Comparison of ENCODE assay signal across 24 mouse cellular contexts in the genomic region with DNA sequence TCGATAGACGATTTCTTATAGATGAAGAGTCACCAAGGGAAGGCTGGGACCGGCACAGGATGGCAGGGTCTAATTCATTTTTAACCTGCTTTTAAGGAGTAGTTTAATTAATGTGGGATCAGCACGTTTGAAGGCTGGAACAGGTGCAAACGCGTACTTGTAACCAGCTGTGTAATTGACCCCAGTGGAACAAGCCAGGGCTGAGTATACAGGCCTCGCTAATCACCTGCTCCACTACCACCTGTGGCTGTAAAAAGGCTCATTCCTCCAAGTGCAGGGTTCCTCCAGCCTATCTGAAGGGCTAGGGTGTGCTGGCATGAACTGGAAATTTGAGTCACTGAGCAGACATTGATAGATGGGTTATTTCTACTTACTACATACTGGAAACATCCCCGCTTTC.
DNase-seq lines count a peak whose midpoint lies in the region; ATAC-seq and TF ChIP-seq lines count a peak whose summit lies in the region.
"Had no signal": no experiment of that assay in that cellular context is flagged by ENCODE, and none has a peak within 500 bp of the region (broad histone marks: within the 10 kb centered on the region; RNA-seq: fewer than 3 reads in every experiment).

No protein-coding gene starts in this region.

- no peaks in the 10 kb centered on the region for H3K36me3 ChIP-seq in hindbrain, embryonic 13.5 days
- H3K36me3 ChIP-seq in hindbrain, embryonic 12.5 days: no peaks in the 10 kb centered on the region
- no peaks in the 10 kb centered on the region for H3K36me3 ChIP-seq in limb, embryonic 11.5 days (ENCODE audit: control insufficient read depth, insufficient read depth, low read length)
- H3K36me3 ChIP-seq in limb, embryonic 10.5 days: no peaks in the 10 kb centered on the region
- H3K36me3 ChIP-seq in thymus, adult 2 months (ENCODE audit: control insufficient read depth, insufficient read depth, low read length): no peaks in the 10 kb centered on the region
- H3K36me3 ChIP-seq: forebrain, embryonic 12.5 days; forebrain, embryonic 15.5 days; intestine, embryonic 15.5 days had no signal

- 65% methylated on average over 8 of the region's 8 CpGs for WGBS in hindbrain, embryonic 13.5 days
- WGBS in hindbrain, embryonic 12.5 days: 79% methylated on average over 8 of the region's 8 CpGs
- WGBS in limb, embryonic 11.5 days: 50% methylated on average over 8 of the region's 8 CpGs
- WGBS in limb, embryonic 10.5 days: 68% methylated on average over 8 of the region's 8 CpGs
- WGBS in thymus, adult 2 months: 90% methylated on average over 8 of the region's 8 CpGs

- no peaks in the 10 kb centered on the region for H3K9me3 ChIP-seq in hindbrain, embryonic 13.5 days
- no peaks in the 10 kb centered on the region for H3K9me3 ChIP-seq in hindbrain, embryonic 12.5 days (replicated peaks)
- H3K9me3 ChIP-seq in limb, embryonic 11.5 days (ENCODE audit: control insufficient read depth, low read length): no peaks in the 10 kb centered on the region
- H3K9me3 ChIP-seq in limb, embryonic 10.5 days (replicated peaks): no peaks in the 10 kb centered on the region
- H3K9me3 ChIP-seq: forebrain, embryonic 12.5 days; forebrain, embryonic 15.5 days; intestine, embryonic 15.5 days had no signal

- ATAC-seq in hindbrain, embryonic 13.5 days (ENCODE audit: low FRiP score): peak; percentile 49; the same call in 1 of the 2 replicates
- no peak for ATAC-seq in hindbrain, embryonic 12.5 days (ENCODE audit: low FRiP score)
- no peak for ATAC-seq in limb, embryonic 11.5 days (ENCODE audit: insufficient number of reproducible peaks, low FRiP score, low TSS enrichment, low read depth)
- ATAC-seq: CD4-positive, CD25-positive, alpha-beta regulatory T cell, adult 4 months; forebrain, embryonic 15.5 days; intestine, embryonic 15.5 days had no signal

- no peak overlapping the region for H3K9ac ChIP-seq in hindbrain, embryonic 13.5 days
- H3K9ac ChIP-seq in hindbrain, embryonic 12.5 days: no peak overlapping the region
- H3K9ac ChIP-seq in limb, embryonic 11.5 days (ENCODE audit: low read length): no peak overlapping the region
- H3K9ac ChIP-seq: forebrain, embryonic 12.5 days; forebrain, embryonic 15.5 days; hindbrain, embryonic 14.5 days; intestine, embryonic 15.5 days had no signal

- no peaks in the 10 kb centered on the region for H3K27me3 ChIP-seq in hindbrain, embryonic 13.5 days
- H3K27me3 ChIP-seq in hindbrain, embryonic 12.5 days: no peaks in the 10 kb centered on the region
- no peaks in the 10 kb centered on the region for H3K27me3 ChIP-seq in limb, embryonic 11.5 days (ENCODE audit: control insufficient read depth, insufficient read depth, low read length)
- H3K27me3 ChIP-seq in limb, embryonic 10.5 days (ENCODE audit: low read depth, poor library complexity, severe bottlenecking): no peaks in the 10 kb centered on the region
- H3K27me3 ChIP-seq in thymus, adult 2 months (ENCODE audit: control insufficient read depth, insufficient read depth, low read length): no peaks in the 10 kb centered on the region
- H3K27me3 ChIP-seq: forebrain, embryonic 12.5 days; forebrain, embryonic 15.5 days; intestine, embryonic 15.5 days had no signal

- TF ChIP-seq POLR2A in thymus, adult 2 months (IDR thresholded peaks at IDR 0.05; ENCODE audit: control insufficient read depth, extremely low read depth, insufficient read depth, low read length, poor library complexity): no peak

- peak; percentile 36 for DNase-seq in limb, embryonic 11.5 days (ENCODE audit: low spot score)
- no peak for DNase-seq in limb, embryonic 10.5 days (ENCODE audit: low spot score)
- peak; percentile 43 for DNase-seq in forelimb bud, embryonic 11.5 days (ENCODE audit: low read depth, low spot score)
- DNase-seq in thymus, adult 2 months: no peak
- DNase-seq: adrenal gland, adult 8-10 months; adrenal gland, postnatal 25 days; cerebellum, adult 11-12 months; cerebellum, adult 8-10 months; cerebellum, postnatal 10 days; cerebellum, postnatal 36 days; embryo, embryonic 11 days; gastrocnemius, postnatal 10 days; gastrocnemius, postnatal 36 days; heart, postnatal 36 days; kidney, adult 11 months had no signal

- no peak overlapping the region for H3K27ac ChIP-seq in hindbrain, embryonic 13.5 days
- H3K27ac ChIP-seq in hindbrain, embryonic 12.5 days: no peak overlapping the region
- no peak overlapping the region for H3K27ac ChIP-seq in limb, embryonic 11.5 days (replicated peaks; ENCODE audit: low read depth, low read length)
- no peak overlapping the region for H3K27ac ChIP-seq in limb, embryonic 10.5 days
- H3K27ac ChIP-seq in thymus, adult 2 months (ENCODE audit: control insufficient read depth, insufficient read depth, low read length): no peak overlapping the region
- H3K27ac ChIP-seq: forebrain, embryonic 12.5 days; forebrain, embryonic 15.5 days; hindbrain, embryonic 14.5 days; intestine, embryonic 15.5 days had no signal

- H3K4me1 ChIP-seq in hindbrain, embryonic 13.5 days (replicated peaks): 0 out of 2 replicates have a peak, but pooled peaks cover 10% of the 10 kb centered on the region
- H3K4me1 ChIP-seq in hindbrain, embryonic 12.5 days: no peaks in the 10 kb centered on the region
- H3K4me1 ChIP-seq in limb, embryonic 11.5 days (ENCODE audit: control insufficient read depth, insufficient read depth, low read length): peaks cover 5% of the 10 kb centered on the region; the same call in 1 of the 2 replicates
- H3K4me1 ChIP-seq in limb, embryonic 10.5 days: peaks cover 8% of the 10 kb centered on the region
- no peaks in the 10 kb centered on the region for H3K4me1 ChIP-seq in thymus, adult 2 months (replicated peaks; ENCODE audit: control insufficient read depth, insufficient read depth, low read length)
- H3K4me1 ChIP-seq: intestine, embryonic 15.5 days had no signal

- no peak for TF ChIP-seq CTCF in thymus, adult 2 months (IDR thresholded peaks at IDR 0.05; ENCODE audit: borderline replicate concordance, control insufficient read depth, extremely low read depth, insufficient read depth, low read length, poor library complexity)

- H3K4me2 ChIP-seq in hindbrain, embryonic 13.5 days: no peak overlapping the region
- no peak overlapping the region for H3K4me2 ChIP-seq in hindbrain, embryonic 12.5 days (replicated peaks)
- no peak overlapping the region for H3K4me2 ChIP-seq in limb, embryonic 11.5 days (ENCODE audit: low read depth, severe bottlenecking)
- H3K4me2 ChIP-seq: forebrain, embryonic 12.5 days; forebrain, embryonic 15.5 days; heart, embryonic 11.5 days; hindbrain, embryonic 14.5 days; intestine, embryonic 15.5 days had no signal

- no peak overlapping the region for H3K4me3 ChIP-seq in hindbrain, embryonic 13.5 days
- no peak overlapping the region for H3K4me3 ChIP-seq in hindbrain, embryonic 12.5 days
- no peak overlapping the region for H3K4me3 ChIP-seq in limb, embryonic 11.5 days (ENCODE audit: low read depth, low read length)
- H3K4me3 ChIP-seq in limb, embryonic 10.5 days: no peak overlapping the region
- no peak overlapping the region for H3K4me3 ChIP-seq in thymus, adult 2 months (ENCODE audit: control insufficient read depth, insufficient read depth, low read length)
- H3K4me3 ChIP-seq: erythroblast, embryonic 14.5 days; forebrain, embryonic 12.5 days; forebrain, embryonic 15.5 days; intestine, embryonic 15.5 days had no signal

Comparison
In these comparisons a context has a peak if more than half of its experiments do, and no peak if none do; other contexts are left out.
1. DNase-seq: peak in limb, embryonic 11.5 days (single experiment) and forelimb bud, embryonic 11.5 days (single experiment); none in limb, embryonic 10.5 days (single experiment) and thymus, adult 2 months (single experiment).